Mouse (Mus musculus): Measurements from ENCODE around the gene Krt87.

DNA sequence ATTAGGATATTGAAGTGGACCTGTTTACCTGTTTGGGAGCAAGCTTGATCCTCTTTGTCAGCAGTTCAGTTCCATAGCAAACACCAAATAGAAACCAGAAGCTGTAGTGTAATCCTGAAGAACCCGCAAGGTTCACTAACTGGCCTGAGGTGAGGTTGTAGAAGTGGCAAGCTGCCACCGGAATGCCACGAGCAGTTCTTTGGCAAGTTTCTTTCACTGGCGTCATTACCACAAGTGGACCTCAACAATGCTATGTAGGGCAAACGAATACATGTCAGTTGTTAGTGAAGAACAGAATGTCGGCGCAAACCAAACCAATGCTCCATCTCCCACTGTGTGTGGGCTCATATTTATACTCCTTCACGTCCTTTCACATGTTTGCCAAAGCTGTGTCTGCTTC lies 40.3 kb downstream of the Krt87 start:
- TF ChIP-seq CTCF (conservative IDR thresholded peaks at IDR 0.05; ENCODE audit: low read length) (no peak), POU5F1 (IDR thresholded peaks at IDR 0.05; ENCODE audit: borderline replicate concordance, low read length) (no peak)
